Mouse (Mus musculus): ENCODE measurements around the gene Olfr1249.
"Not testable (repeated sequence)": the region's sequence is repeated elsewhere in the genome, so short reads cannot be mapped to it uniquely, and the experiment has no call there.

The Olfr1249 gene

DNA sequence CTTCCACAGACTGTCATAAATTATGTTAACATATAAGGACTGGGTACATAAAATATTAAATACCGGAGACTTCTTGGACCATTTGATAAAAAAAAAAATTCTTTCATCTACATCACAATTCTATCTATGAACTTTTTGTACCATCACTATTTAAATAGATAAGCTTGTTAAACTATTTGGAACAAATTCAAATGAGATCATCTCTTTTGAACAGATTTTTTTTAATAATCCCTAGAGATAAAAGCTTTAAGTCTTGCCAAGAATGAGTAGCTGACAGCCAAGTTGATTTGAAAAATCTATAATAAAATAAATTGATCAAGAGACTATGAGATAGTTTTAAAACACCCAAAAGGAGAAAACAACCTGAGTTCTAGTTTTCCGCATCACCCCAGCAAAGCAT lies at the start of gene Olfr1249:
Gene Olfr1249 (minus strand): TSS at position 101 of the 400 bp plus-strand sequence.
- no peak for DNase-seq

DNA sequence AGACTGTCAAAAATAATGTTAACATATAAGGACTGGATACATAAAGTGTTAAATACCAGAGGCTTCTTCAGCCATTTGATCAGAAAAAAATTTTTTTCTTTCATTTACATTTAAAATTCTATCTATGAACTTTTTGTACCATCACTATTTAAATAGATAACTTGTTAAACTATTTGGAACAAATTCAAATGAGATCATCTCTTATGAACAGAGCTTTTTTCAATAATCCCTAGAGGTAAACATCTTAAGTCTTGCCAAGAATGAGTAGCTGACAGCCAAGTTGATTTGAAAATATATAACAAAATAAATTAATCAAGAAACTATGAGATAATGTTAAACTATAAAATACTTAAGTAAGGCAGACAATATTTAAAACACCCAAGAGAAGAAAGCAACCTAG lies 37.1 kb upstream of the Olfr1249 start, which contains the start of gene Olfr1251:
Gene Olfr1251 (minus strand): TSS at position 101 of the 400 bp plus-strand sequence.
- DNase-seq = no peak

DNA sequence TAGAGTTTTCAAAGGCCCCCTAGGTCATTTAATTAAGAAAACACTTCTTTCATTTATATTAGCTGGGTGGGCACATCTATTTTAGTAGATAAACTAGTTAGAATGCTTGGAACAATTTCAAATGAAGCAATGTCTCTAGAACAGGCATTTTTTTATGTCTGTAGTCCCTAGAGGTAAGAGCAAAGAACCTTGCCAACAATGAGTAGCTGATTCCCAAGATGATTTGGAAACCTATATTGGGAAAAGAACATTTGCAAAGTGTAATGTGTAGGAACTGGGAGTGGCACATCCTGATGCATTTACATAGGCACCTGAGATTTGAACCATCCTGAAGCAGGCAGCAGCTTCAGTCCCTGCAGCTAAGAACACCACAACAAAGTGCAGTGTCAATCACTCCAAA lies 26.6 kb upstream of the Olfr1249 start, which contains the start of gene Olfr1250:
Gene Olfr1250 (minus strand): TSS at position 101 of the 400 bp plus-strand sequence.
- no peak for DNase-seq

DNA sequence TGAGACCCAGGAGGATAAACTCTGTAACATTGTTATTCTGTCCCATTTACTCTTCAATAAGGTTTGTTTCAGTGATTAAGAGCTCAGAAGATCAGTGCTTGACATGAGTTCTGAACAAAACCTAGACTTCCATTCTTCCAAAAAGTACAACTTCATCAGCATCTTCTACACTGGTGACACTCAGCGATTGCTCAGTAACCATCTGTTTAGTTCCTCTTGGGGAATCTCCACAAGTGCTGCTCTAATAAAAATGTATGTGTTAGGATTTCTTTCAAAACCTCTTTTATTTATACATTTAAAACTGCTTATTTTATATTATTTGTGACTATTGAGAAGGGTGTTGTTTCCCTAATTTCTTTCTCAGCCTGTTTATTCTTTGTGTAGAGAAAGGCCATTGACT lies 16.6 kb downstream of the Olfr1249 start, which contains the start of gene Olfr1248:
Gene Olfr1248 (minus strand): TSS at position 101 of the 400 bp plus-strand sequence.
- not testable (repeated sequence) for DNase-seq

DNA sequence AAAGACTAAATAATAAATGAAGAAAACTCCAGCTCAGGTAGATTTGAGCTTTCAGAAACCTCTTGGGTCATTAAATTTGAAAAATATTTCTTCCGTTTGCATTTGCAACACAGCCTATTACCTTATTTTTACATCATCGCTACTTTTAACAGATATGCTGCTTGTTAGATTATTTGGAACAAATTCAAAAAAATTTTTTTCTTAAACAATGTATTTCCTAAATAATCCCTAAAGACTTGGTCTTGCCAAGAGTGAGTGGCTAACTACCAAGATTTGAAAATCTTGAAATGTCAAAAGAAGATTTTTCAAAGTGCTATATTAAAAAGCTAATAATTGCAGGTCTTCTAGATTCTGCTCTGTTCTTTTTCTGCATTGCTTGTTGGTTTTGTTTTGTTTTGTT lies 20.8 kb downstream of the Olfr1249 start, which contains the start of gene Olfr1247:
Gene Olfr1247 (minus strand): TSS at position 101 of the 400 bp plus-strand sequence.
- no peak for DNase-seq

DNA sequence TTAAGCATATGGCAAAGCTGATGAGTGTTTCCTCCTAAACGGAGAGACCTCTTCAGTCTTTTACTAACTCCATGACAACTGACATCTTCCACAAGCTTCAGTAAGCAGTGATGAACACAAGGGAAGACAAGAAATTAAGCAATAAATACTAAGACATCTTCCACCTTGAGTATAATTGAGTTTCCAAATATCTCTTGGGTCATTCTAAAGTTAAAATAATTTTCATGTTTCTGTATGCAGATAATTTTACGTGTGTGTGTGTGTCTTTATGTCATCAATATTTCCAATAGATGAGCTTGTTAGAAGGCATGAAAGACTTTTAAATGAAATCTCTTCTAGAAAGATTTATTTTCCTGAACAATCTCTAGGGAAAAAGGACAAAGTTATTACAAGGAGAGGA lies 41.7 kb downstream of the Olfr1249 start, which contains the start of gene Olfr1246:
Gene Olfr1246 (minus strand): TSS at position 101 of the 400 bp plus-strand sequence.
- no peak for DNase-seq

Measured in lung, adult 18-20 months (tissue).